Mouse (Mus musculus): ENCODE results near the gene Pml. TPM values are rescaled to one million over a fixed set of nuclear protein-coding genes. Genes with fewer than 3 reads are reported as not detected.

The Pml gene
- 9.5 and 10.0 TPM in 2 replicates for polyA plus RNA-seq (2012; rRNA removed)

DNA sequence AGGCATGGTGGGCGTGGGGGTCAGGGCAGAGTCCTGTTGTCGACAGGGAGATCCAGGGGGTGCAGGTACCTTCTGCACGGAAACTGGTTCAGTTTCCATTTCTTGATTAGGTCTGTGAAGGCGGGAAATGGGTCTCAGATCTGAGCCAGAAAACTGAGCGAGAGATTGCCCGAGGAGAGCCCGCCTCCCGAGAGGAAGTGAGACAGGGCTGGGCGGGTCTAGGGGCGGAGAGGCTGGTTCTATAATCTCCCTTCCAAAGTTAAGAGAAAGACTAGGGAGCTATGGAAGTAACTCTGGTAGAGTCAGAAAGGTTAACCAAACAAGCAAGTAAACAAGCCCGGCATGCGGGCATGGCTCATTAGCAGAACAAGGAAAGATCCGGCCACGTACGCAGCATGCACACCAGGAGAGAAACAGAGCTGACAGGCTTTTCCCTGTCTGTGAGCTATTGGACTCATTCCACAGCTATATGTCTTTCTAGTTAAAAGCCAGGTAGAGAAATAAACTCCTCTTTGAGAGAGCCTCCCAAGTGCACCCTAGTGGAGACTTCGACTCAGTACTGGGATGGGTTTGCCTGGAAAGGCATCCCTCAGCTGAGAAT is at the start of gene Pml:
TSS of gene Pml (minus strand) at position 195 of the 601 bp plus-strand sequence.
- DNase-seq (ENCODE audit: extremely low spot score in 1 of 2, low spot score in 1 of 2), result peak in 1 of 2 experiments; percentile 75

DNA sequence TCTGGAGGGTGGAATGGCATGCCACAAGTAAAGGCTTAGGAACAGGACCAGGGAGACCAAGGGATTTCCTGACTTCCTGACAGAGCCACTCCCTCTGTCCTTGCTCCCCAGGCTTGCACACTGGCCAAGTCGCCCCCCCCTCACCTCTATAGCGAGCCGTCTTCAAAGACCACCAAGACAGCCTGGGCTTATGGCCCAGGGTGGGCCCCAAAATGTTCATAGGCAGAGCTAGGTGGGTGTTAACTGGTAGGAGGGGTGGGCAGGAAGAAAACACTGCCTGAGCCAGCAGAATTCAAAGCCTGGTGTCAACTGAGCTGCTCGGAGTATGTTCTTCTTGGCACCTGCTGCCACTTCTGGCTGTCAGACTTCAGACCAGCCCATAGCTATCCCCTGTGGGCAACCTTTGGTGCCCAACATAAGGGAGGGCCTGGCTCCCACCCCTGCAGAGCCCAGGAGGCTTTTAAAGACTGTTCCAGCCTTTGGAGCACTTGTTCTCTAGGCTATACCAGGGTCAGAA is 48.4 kb upstream of the Pml start:
- DNase-seq (ENCODE audit: extremely low spot score in 1 of 2, low spot score in 1 of 2), result no peak

DNA sequence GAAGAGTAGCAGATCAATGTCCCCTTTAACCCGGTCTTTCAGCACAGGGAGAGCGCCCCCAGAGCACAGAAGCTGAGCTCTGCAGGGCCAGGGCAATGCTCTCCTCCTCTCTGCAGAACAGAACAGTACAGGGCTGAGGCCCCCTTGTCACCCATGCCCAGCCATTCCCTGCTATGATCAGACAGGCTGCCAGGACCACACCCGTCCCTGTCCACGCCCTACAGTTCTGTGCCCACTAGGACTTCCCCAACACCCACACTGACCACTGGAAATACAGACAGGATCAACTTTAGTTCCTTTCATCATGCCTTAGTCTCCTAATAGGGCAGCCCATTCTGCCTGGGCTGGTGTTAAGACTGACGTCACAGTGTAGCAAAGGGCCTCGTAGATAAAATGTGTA is 47.5 kb upstream of the Pml start:
- DNase-seq (ENCODE audit: extremely low spot score in 1 of 2, low spot score in 1 of 2), result no peak

DNA sequence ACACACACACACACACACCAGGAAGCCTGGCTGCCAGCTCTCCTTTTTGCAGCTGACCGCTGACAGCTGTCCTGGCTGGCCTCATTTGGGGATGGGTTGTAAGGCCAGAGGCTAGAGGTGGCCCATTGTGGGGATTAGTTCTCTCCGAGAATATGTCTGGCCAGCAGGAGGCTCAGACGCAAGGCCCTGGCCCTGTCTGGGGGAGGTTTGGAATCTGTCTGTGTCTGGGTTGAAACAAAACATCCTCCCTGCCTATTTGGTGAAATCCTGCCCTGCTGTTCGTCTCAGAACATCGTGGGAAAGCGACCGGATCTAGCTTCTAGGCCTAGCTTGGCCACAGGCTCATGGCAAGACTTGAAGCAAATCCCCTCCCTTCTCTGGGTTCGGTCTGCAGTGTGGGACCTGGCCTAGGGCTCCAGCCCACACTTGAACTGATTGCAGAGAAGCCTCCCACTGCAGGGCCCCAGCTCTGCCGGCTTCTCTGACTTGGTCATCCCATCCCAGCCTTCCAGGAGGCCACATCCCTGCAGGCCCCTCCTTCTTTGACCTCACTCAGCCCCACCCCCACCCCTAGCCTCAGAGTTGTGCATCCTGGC is 46.3 kb upstream of the Pml start:
- no peak for DNase-seq (ENCODE audit: extremely low spot score in 1 of 2, low spot score in 1 of 2)

DNA sequence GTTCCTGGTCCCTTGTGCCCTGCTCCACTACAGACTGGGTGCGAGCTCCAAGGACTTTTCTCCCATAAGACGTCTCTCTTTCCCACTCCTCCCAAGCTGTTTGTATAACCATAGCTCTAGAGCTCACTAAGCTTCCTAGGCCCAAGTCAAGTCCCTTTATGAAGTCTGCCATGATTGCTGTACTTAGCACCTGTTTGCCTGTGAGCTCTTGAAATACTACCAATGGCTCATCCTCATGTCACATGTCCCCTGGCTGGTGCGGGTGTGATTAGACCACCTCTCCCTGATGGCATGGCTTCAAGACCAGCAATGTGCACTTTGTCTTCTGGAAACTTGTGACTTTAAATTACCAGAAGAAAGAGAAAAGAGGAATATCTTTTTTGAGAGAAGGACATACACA is 45.8 kb upstream of the Pml start:
- no peak for DNase-seq (ENCODE audit: extremely low spot score in 1 of 2, low spot score in 1 of 2)

DNA sequence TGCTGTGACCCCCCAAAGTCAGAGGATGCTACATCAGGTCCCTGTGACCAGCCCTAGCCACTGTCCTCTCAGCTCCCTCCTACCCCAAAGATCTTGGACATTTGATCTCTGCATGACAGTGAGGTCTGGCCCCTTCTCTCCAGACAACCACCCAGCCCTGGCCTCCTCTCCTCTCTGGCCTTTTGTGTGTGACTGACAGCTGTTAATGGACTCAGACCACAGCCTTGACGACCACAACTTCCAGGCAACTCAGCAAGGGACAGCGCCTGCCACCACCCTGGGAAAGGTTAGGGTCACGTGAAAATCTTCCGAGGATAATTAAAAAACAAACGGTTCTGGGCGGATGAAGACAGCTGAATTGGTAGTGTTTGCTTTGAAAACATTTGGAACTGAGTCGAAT is 44.9 kb upstream of the Pml start:
- DNase-seq (ENCODE audit: extremely low spot score in 1 of 2, low spot score in 1 of 2), result no peak

DNA sequence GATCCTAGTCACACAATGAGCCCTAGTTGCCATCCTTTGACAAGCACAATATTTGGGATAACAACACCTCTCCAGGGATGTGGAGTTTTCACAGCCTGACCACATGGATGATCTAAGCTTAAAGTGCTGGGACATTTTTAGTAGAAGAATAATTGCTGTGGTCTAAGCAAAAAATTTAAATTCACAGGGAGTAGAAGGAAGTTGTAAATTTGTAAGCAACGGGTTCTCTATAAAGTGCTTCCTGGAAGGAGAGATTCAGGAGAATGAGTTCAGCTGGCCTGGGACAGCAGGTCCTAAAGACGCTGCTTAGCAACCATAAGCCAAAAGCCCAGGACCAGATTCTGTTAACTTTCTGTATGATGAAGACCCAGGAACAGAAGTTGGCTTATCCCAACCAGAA is 40.3 kb upstream of the Pml start:
- no peak for DNase-seq (ENCODE audit: extremely low spot score in 1 of 2, low spot score in 1 of 2)

DNA sequence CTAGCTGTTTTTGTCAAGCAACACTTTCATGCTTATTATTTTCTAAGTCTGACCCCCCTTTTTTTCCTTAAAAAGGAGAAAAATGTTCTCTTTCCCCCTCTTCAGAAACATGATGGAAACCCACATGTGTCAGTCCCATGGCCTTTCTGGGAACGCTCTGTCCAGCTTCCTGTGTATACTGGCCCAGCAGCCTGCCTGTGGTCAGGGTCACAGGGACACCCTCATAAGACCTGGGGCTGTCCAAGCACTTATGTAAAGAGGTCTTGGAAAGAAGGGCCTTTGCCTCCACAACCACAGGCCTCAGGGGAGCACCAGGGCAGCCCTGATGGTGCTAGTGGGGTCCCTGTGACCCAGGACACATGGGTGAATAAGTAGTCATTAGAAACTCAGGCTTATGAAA is 39.5 kb upstream of the Pml start:
- no peak for DNase-seq (ENCODE audit: extremely low spot score in 1 of 2, low spot score in 1 of 2)

DNA sequence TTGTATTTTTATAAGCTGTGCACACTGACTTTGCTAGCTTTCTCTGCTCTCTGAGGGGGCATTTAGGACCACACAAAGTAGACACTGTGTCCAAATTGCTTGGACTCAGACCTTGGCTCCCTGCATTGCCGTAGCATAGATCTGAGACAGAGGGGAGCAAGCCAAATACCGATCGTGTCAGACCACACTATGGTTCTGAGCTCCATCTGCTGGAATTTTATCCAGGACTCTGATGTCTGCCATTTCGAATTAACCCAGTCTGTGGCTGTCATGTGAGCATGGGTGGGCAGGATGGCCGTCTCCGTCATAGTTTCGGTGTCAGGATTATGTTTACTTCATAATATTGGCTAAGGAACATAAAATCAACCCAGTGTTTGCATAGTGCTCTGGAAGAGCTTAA is 33.8 kb upstream of the Pml start:
- no peak for DNase-seq (ENCODE audit: extremely low spot score in 1 of 2, low spot score in 1 of 2)

DNA sequence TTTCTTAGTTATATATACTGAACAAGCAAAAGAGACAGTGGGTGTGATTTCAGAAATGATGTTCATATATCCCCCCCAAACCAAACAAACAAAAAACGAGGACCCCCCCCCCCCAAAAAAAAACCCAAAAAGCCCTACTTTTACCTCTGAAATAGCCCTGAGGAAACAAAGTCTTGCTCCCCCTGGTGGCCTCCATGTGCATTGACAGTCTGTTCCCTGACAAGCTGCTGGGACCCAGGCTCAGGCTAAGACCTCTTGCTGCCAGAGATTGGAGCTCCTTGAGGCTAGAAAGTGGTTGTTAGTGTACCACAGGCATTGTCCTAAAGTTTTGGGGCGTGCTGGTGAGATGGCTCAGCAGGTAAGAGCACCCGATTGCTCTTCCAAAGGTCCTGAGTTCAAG is 32.0 kb upstream of the Pml start:
- peak in 1 of 2 experiments; percentile 35 for DNase-seq (ENCODE audit: extremely low spot score in 1 of 2, low spot score in 1 of 2)

DNA sequence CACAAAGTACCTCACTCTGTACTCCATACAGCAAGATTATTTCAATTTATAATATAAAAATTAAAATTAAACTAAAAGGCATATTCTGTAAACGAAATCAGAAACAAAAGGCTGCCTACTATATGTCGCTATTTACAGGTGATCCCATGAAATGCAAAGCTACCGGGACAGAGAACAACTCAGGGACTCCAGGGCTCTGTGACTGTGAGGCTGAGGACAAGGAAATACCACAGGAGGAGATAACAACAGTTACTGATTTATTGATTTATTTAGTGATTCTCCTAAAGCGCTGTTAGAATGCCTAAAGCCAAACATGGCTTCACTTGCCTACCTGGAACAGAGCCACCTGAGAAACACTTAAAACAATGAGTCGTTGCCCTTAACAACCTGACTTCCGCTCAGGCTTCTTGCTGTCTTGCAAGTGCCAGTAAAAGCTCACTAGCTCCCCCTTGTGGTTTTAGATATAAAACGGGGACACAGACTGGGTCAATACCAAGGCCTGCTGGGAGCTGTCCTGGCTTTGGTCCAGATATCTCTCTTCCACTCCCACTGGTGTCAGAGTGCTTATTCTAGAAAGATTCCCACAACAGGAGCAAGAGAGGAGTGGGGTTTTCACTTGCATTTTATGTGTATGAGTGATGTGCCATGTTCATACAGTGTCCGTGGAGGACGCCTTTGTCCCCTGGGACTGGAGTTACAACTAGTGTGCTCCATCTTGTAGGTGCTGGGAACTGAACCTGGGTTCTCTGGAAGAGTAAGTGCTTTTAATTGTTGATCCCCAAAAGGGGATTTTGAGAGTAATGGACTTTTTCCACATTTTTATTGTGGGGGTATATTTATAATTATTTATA is 30.9 kb upstream of the Pml start:
- DNase-seq (ENCODE audit: extremely low spot score in 1 of 2, low spot score in 1 of 2), result peak; percentile 49 to 89

DNA sequence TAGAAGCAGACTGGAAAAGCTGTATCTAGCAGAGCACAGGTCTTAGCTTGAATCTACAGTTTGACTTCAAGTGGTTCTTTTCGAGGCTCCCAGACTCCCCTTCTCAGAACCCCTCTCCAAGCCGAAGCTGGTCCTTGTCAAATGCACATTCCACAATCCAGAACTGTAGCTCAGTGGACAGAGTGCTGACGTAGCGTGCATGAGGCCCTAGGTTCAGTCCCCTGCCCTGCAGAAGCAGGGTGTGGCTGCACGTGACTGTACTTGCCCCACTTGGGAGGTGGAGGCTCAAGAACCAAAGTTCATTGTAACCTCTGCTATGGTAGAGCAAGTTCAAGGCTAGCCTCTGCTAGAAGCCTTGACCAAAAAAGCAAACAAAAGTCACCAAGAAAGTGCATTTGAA is 30.2 kb upstream of the Pml start:
- DNase-seq (ENCODE audit: extremely low spot score in 1 of 2, low spot score in 1 of 2), result no peak

DNA sequence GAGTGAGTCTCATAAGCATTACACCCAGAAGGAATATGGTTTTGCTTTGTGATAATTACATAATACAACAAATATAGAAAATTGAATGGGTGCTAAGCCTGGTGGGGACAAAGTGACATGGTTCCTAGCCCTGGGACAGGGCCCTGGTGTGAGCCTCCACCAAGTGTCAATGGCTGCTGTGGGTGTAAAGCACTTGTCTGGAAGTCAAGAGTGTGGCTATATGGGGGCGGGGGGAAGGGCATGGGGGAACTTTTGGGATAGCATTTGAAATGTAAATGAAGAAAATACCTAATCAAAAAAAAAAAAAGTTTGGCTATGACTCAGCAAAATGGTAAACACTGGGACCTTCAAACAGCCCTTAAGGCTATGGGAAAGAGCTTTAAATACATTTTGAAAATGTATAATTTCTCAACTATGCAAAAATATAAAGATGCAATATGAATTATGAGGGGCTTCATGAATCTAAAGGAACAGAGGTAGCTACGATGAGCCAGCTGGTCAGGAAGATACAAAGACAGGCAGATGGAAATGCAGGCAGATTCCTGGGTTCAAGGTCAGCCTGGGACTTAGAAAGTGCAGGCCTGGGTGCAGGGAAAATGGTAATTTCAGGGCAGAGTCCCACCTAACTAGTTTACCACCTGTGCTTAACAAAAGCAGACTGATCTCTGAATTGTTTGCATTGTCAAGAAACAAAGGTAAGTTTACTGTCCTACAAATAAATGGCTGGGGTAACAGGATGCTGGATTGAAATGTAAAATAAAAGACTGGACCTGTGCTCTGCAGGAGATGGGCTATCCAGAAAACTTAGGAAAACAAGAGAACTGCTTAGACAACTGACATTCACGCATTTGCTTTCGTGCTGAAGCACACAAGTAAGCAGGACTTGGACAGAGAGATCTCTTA is 29.5 kb upstream of the Pml start:
- DNase-seq (ENCODE audit: extremely low spot score in 1 of 2, low spot score in 1 of 2), result no peak

DNA sequence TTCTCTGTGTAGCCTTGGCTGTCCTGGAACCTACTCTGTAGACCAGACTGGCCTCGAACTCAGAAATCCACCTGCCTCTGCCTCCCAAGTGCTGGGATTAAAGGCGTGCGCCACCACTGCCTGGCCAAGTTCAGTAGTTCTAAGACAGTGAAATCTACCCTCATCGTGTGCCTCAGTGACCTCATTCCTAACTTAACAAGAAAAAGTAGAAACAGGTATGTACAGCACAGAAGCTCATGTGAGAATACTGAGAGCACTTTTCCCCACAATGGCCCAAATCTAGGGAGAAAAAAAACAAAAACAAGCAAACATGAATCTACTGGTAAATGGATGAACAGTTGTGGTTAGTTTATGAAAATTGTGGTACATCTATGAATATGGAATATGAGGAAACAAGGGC is 28.7 kb upstream of the Pml start:
- no peak for DNase-seq (ENCODE audit: extremely low spot score in 1 of 2, low spot score in 1 of 2)

DNA sequence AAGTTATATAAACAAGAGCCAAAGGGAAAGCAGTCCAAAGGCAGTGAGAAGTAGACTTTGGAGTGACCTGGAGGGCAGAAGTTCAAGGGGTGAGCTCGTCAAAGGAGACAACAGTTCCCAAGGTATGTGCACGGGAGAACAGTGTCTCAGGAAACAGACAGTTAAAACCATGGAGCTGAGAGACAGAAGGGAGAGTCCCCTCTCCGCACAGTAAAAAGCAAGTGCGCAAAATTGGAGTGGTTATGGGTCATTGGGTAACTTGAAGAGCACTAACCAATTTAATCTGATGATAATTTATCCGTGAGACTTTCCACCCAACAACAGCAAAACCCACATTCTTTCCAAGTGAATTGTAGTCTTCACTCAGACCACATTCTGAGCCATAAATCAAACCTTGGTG is 26.8 kb upstream of the Pml start:
- no peak for DNase-seq (ENCODE audit: extremely low spot score in 1 of 2, low spot score in 1 of 2)

DNA sequence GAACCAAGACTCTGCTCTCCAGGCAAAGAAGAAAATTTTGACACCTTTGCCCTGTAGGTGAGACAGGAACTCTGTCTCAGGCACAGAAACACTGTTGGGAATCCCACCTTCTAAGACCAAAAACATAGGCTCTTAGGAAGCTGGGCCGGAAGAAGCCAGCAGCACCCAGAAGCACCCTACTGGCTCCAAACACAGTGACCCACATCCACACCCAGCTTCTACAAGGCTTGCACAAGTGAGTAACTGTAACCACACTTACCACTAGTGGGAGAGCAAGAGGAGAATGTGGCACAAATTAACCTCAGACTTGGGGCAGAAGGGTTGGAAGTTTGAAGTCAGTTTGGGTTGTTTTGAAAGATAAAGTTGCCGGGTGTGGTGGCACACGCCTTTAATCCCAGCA is 26.2 kb upstream of the Pml start:
- DNase-seq (ENCODE audit: extremely low spot score in 1 of 2, low spot score in 1 of 2), result no peak

DNA sequence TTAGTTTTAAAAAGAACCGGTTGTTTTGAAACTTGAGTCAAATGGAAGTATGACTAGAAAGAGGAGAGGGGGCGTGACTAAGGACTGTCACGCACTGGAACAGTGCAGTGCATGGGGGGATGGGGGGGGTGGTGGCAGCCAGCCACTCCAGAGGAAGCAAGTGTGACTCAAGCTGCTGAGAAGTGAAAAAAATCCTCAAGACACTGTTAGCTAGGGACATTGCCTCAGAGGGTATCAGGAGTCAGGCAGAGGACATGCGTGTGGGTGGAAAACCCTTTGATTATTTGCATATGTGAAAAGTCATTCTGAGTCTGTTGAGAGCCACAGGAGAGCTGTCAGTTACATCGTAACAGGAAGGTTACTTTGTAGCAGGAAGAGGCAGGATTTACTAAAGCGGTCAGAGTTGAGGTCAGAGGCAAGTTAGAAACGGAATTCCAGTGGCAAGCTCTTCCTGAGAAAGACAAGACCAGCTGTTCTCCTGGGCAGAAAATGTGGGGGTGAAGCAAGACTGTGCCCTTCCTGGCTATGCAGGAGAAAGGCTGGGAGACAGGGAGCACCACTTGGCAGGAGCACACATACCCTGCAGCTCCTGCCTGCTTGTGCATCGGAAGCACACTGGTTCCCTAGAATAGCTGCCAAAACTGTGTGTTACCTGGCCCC is 25.7 kb upstream of the Pml start:
- DNase-seq (ENCODE audit: extremely low spot score in 1 of 2, low spot score in 1 of 2), result no peak

DNA sequence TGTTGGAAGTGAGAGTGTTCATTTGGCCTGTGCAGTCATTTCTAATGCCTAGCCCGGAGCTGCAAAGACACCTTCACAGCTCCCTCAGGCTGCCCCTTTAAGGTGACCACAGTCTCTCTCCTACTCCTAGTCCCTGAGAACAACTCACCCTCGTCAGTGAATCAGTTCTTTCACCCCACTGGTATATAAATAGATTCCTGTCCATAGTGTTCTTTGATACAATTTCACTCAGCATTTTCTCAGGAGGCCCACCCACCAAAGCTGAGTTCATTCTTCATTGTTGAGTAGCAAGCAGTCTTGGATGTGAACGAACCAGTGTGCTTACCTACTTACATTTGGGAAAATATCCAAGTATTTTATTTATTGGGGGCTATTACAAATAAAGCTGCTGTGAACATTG is 25.0 kb upstream of the Pml start:
- no peak for DNase-seq (ENCODE audit: extremely low spot score in 1 of 2, low spot score in 1 of 2)

DNA sequence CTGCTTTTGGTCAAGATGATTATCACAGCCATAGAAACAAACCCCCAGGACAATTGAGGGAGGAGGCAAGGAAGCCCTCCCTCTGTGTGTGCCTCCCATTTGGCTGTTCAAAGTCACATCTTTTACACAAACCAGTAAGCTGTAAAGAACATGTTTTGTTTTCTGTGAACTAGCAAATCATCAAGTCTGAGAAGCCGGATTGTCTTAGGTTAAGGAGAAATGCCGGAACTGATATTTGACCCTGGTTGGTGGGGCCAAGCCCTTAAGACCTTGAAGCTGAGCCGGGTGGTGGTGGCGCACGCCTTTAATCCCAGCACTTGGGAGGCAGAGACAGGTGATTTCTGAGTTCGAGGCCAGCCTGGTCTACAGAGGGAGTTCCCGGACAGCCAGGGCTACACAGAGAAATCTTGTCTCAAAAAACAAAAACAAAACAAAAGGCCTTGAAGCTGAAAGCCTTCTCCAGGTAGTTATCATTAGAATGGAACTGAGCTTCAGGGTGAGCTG is 24.6 kb upstream of the Pml start:
- no peak for DNase-seq (ENCODE audit: extremely low spot score in 1 of 2, low spot score in 1 of 2)

DNA sequence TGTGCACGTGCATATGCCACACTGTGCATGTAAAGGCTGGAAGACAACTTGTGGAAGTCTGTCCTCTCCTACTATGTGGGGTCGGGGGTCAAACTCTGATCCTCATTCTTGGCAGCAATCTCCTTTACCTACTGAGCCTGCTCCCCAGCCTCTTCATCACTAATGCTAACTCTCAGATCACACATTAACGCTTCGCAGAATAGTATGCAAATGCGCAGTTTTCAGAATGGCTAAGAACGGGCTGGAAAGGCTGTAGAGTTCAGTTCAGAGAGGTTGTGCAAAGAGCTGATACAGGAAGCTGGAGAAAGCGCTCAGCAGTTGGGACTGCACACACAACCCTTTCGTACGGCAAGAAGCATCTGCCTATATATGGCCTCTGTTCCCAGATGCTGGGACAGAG is 23.3 kb upstream of the Pml start:
- DNase-seq (ENCODE audit: extremely low spot score in 1 of 2, low spot score in 1 of 2), result no peak

All from frontal cortex, adult 2 months (tissue).